Mouse (Mus musculus) ES-E14 (cell line): Measurements from ENCODE around the gene Hp.

Experiments used
- CHD2 ChIP-seq: IDR thresholded peaks from 2 replicates; pipeline ENCODE4 v1.6.1; 2014; ENCODE audit warnings: mild to moderate bottlenecking, low read depth, low read length, inconsistent platforms
- ZC3H11A ChIP-seq: IDR thresholded peaks from 2 replicates; pipeline ENCODE4 v1.6.1; 2012; ENCODE audit warnings: low read depth, mild to moderate bottlenecking, inconsistent platforms, low read length, borderline replicate concordance
- ZNF384 ChIP-seq: IDR thresholded peaks from 2 replicates; pipeline ENCODE4 v1.6.1; 2012; ENCODE audit warnings: low read depth, low read length, inconsistent platforms

DNA sequence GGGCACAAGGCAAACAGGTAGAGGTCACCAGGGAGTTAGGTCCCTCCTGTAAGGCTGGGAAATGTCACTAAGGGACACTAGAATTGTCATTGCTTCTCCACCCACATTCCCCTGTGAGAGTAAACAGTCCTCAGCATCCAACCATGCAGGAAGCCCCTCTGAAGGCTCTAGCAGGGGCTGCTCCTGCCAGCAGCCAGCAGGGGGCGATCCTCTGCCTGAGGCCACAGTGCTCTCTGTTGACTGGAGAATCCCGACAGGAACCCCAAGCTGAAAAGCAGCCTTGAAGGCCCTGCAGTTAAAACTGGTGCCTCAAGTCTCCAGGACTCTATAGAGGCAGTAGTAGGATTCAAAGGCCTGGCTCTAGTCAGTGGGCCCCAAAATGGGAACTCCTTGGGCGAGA lies 27.3 kb downstream of the Hp start:
- TF ChIP-seq ZNF384 (no peak), ZC3H11A (no peak), CHD2 (no peak)
